Mouse (Mus musculus) right cerebral cortex, postnatal 4 days (tissue): ENCODE results near the gene Dpep3.
"Not testable (repeated sequence)": the region's sequence is repeated elsewhere in the genome, so short reads cannot be mapped to it uniquely, and the experiment has no call there.

Source experiments
- DNase-seq: peaks from one replicate; pipeline ENCODE4 v3.0.0-alpha.2; 2022

Dpep3 gene

GRCm38 (mm10) chr8:105979325-105979724 lies at the start of gene Dpep3:
Gene Dpep3, minus strand, starts transcription at chr8:105979429.
- no peak for DNase-seq

GRCm38 (mm10) chr8:106022483-106022882 lies 43.3 kb upstream of the Dpep3 start:
- peak; percentile 79 for DNase-seq

GRCm38 (mm10) chr8:106018039-106018438 lies 38.8 kb upstream of the Dpep3 start:
- DNase-seq: no peak

GRCm38 (mm10) chr8:106017130-106017529 lies 37.9 kb upstream of the Dpep3 start:
- no peak for DNase-seq

- no peak for DNase-seq
Measured at GRCm38 (mm10) chr8:106016284-106016683, 37.1 kb upstream of the Dpep3 start.

DNA sequence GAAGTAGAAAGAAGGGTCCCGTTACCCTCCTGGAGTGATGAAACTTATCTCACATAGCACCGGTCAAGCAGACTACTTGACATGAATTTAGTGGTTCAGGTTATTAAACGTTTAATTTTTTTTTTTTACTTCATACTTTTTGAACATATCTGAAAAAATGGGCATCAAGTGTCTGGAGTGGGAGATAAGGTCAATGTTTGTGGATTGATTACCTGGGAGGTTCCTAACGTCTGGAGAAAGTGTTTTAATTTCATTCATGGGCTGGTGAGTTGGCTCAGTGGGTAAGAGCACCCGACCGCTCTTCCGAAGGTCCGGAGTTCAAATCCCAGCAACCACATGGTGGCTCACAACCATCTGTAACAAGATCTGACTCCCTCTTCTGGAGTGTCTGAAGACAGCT lies 33.0 kb upstream of the Dpep3 start:
- DNase-seq: not testable (repeated sequence)

GRCm38 (mm10) chr8:106011643-106011986 lies 32.4 kb upstream of the Dpep3 start, which contains the start of gene Ddx28:
Gene Ddx28, minus strand, starts transcription at chr8:106011882.
- no peak for DNase-seq

GRCm38 (mm10) chr8:106010748-106011642 lies 31.8 kb upstream of the Dpep3 start:
- DNase-seq: peak; percentile 94

GRCm38 (mm10) chr8:106007891-106008290 lies 28.7 kb upstream of the Dpep3 start:
- DNase-seq: not testable (repeated sequence)

- DNase-seq: no peak
Measured at GRCm38 (mm10) chr8:106007135-106007534, 27.9 kb upstream of the Dpep3 start.

DNA sequence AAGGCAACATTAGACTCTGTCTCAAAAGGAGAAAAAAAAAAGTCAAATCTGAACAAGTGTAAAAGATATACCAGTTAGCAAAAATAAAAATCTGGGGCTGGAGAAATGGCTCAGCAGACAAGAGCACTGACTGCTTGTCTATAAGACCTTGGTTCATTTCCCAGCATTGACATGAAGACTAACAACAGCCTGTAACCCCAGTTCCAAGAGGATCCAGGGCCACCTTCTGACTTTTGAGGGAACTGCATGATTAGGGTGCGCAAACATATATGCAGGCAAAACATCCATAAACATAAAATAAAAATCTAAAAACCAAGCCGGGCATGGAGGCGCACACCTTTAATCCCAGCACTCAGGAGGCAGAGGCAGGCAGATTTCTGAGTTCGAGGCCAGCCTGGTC lies 27.2 kb upstream of the Dpep3 start:
- no peak for DNase-seq

GRCm38 (mm10) chr8:106005875-106006274 lies 26.6 kb upstream of the Dpep3 start, which contains the start of gene Dpep2nb:
Gene Dpep2nb, minus strand, starts transcription at chr8:106005975.
- no peak for DNase-seq

DNA sequence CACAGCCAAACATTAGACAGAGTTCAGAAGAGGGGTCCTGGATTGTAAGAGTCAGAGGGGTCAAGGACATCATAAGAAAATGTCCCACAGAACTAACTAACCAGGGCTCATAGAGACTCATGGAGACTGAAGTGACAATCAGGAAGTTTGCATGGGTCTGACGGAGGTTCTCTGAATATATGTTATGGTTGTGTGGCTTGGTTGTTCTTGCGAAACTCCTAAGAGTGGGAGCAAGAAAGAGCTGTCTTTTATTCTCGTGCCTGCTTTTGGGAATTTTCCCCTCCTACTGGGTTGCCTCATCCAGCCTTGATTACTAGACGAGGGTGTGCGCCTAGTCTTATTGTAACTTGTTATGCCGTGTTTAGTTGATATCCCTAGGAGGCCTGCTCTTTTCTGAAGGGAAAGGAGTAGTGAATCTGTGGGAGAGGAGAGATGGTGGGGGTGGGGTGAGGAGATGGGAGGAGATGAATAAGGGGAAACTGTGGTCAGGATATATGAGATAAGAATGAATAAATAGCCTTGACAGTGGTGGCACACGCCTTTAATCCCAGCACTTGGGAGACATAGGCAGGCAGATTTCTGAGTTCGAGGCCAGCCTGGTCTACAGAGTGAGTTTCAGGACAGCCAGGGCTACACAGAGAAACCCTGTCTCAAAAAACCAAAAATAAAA lies 25.4 kb upstream of the Dpep3 start:
- no peak for DNase-seq

GRCm38 (mm10) chr8:106001908-106002307 lies 22.7 kb upstream of the Dpep3 start:
- no peak for DNase-seq

DNA sequence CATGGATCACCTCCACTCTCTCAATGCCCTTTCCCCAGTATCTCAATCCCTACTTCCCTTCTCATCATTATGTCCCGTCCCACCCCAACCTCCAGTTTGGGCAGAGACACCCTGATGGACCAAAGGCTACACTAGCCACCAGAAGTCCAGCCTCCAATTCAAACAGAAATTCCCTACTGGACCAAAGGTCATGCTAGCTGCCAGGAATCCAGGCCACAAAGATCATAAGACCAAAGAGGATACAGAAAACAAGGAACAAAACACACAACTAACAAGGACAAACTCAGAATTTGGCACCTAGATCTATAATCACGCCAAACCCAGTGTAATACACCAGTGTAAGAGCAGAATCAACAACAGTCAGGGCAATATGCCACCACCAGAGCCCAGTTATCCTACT lies 19.7 kb upstream of the Dpep3 start:
- DNase-seq: no peak

GRCm38 (mm10) chr8:105996359-105996758 lies 17.1 kb upstream of the Dpep3 start:
- DNase-seq: no peak

GRCm38 (mm10) chr8:105993226-105993625 lies 14.0 kb upstream of the Dpep3 start:
- no peak for DNase-seq

- DNase-seq: no peak
Measured at GRCm38 (mm10) chr8:105992499-105992898, 13.3 kb upstream of the Dpep3 start.

DNA sequence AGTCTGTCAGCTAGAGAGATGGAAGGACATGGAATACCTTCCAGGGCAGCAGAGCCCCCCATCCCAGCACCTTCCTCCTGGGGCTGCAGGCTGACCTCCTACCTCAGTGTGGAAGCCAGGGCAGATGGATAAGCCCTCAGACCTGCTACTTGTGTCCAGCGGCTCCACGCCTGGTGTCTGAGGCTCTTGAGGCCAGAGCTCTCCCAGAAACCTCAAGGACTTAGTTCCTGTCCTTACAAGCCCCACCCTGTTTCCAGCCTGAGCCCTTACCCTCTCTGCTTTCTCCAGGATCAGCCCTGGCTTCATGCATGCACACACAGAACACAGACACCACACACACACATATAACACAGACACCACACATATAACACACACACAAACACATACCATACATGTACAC lies 12.3 kb upstream of the Dpep3 start:
- DNase-seq: no peak

- peak; percentile 82 for DNase-seq
Measured at GRCm38 (mm10) chr8:105990856-105991387, 11.7 kb upstream of the Dpep3 start, which contains the start of gene Dus2. Gene Dus2, plus strand, starts transcription at chr8:105991337.

DNA sequence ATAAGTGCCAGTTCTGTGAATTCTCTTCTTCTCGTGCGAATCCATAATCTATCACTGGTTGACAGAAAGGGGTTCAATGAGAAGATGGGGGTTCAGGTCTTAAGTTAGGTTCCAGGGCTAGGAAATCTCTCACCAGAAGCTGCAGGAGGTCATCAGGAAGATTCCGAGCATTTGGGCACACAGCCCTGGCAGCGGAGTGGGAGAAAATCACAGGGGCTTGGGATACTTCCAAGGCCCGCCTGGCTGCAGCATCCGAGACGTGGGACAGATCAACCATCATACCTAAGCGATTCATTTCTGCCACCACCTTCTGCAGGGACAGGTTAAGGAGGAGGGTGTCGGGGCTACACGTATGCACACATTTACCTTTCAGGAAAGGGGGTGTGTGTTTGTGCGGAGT lies 9.3 kb upstream of the Dpep3 start:
- DNase-seq: no peak

- not testable (repeated sequence) for DNase-seq
Measured at GRCm38 (mm10) chr8:105983406-105983805, 4.2 kb upstream of the Dpep3 start.

- DNase-seq: no peak
Measured at GRCm38 (mm10) chr8:105981146-105981545, 1.9 kb upstream of the Dpep3 start.

GRCm38 (mm10) chr8:105975363-105975762 lies 3.9 kb downstream of the Dpep3 start:
- no peak for DNase-seq
